Mouse (Mus musculus): ENCODE data around the gene Myoz1.

GRCm38 (mm10) chr14:20621903-20622302, 34.4 kb downstream of the Myoz1 start:
- TF ChIP-seq E2F4 (IDR thresholded peaks at IDR 0.05; ENCODE audit: insufficient replicate concordance, low read depth, low read length) (no peak), CTCF (conservative IDR thresholded peaks at IDR 0.05 in 1 of 2, IDR thresholded peaks at IDR 0.05 in 1 of 2; ENCODE audit: low read depth in 2 of 2, low read length in 2 of 2) (no peak), USF2 (conservative IDR thresholded peaks at IDR 0.05; ENCODE audit: low read depth, low read length) (no peak), ZKSCAN1 (IDR thresholded peaks at IDR 0.05; ENCODE audit: borderline replicate concordance, low read depth, low read length) (no peak), EP300 (IDR thresholded peaks at IDR 0.05; ENCODE audit: low read length) (no peak), SIN3A (IDR thresholded peaks at IDR 0.05; ENCODE audit: low read length) (no peak), POLR2A (IDR thresholded peaks at IDR 0.05; ENCODE audit: low read depth, low read length) (no peak), MXI1 (IDR thresholded peaks at IDR 0.05; ENCODE audit: low read depth, low read length) (no peak), MAX (IDR thresholded peaks at IDR 0.05; ENCODE audit: low read length) (no peak), RCOR1 (conservative IDR thresholded peaks at IDR 0.05; ENCODE audit: low read depth, low read length) (no peak)
